Mouse (Mus musculus): ENCODE data around the gene Ubp1. TPM values are rescaled to one million over a fixed set of nuclear protein-coding genes. Genes with fewer than 3 reads are reported as not detected.
A peak's percentile ranks its signal among the peaks of the same experiment; 100 is the strongest.

Gene Ubp1
- polyA plus RNA-seq, 1 experiment from 2014 or later, result 35.6 TPM

- WGBS, result 65% methylated on average over 9 of the region's 9 CpGs
- peak overlapping the region; percentile 64; the same call in 1 of the 2 replicates for H3K4me3 ChIP-seq
- H3K4me2 ChIP-seq (replicated peaks), result peak overlapping the region; percentile 71
- no peak for ATAC-seq (replicated peaks)
- 0 out of 2 replicates have a peak overlapping the region, but pooled peaks have one; percentile 13 for H3K9ac ChIP-seq (replicated peaks)
- no peaks in the 10 kb centered on the region for H3K36me3 ChIP-seq
- H3K4me1 ChIP-seq, result peaks cover 14% of the 10 kb centered on the region
- H3K9me3 ChIP-seq, result no peaks in the 10 kb centered on the region
- H3K27ac ChIP-seq (replicated peaks), result no peak overlapping the region
- H3K27me3 ChIP-seq, result no peaks in the 10 kb centered on the region
Measured at GRCm38 (mm10) chr9:114025182-114025581, 94.4 kb downstream of the Ubp1 start.

- Histone ChIP-seq H3K9ac (replicated peaks) (peak overlapping the region; percentile 77), H3K4me2 (replicated peaks) (peak overlapping the region; percentile 71), H3K9me3 (no peaks in the 10 kb centered on the region), H3K4me1 (peaks cover 14% of the 10 kb centered on the region), H3K27me3 (no peaks in the 10 kb centered on the region), H3K27ac (replicated peaks) (peak overlapping the region; percentile 81), H3K36me3 (no peaks in the 10 kb centered on the region), H3K4me3 (peak overlapping the region; percentile 64)
- WGBS, result 10% methylated on average over 8 of the region's 8 CpGs
- no peak for ATAC-seq (replicated peaks)
Measured at GRCm38 (mm10) chr9:114025846-114026245, 95.1 kb downstream of the Ubp1 start.

- Histone ChIP-seq H3K4me2 (replicated peaks) (peak overlapping the region; percentile 71), H3K9ac (replicated peaks) (peak overlapping the region; percentile 77), H3K27me3 (no peaks in the 10 kb centered on the region), H3K4me3 (peak overlapping the region; percentile 64), H3K9me3 (no peaks in the 10 kb centered on the region), H3K27ac (replicated peaks) (peak overlapping the region; percentile 81), H3K4me1 (peaks cover 14% of the 10 kb centered on the region), H3K36me3 (no peaks in the 10 kb centered on the region)
- under 1% methylated on average over 46 of the region's 52 CpGs for WGBS
- ATAC-seq (replicated peaks), result peak; percentile 96
Measured at GRCm38 (mm10) chr9:114026261-114026934, 95.7 kb downstream of the Ubp1 start.

Other genes with a start within 250 kb of the Ubp1 start
- 41.5 and 41.9 TPM in 2 replicates for gene Pdcd6ip, start 222.7 kb upstream of the Ubp1 start, polyA plus RNA-seq (2015; fragmentation: Nextera tagmentation; extraction: Ambion mirVana)
- gene Clasp2, start 189.5 kb upstream of the Ubp1 start, polyA plus RNA-seq (2015; fragmentation: Nextera tagmentation; extraction: Ambion mirVana), result 122 and 123 TPM in 2 replicates
- 19.0 and 22.5 TPM in 2 replicates for gene Fbxl2, start 115.3 kb downstream of the Ubp1 start, polyA plus RNA-seq (2015; fragmentation: Nextera tagmentation; extraction: Ambion mirVana)
- 0.04 TPM in 1 of 2 replicates, not detected in the other for gene Susd5, start 126.2 kb downstream of the Ubp1 start, polyA plus RNA-seq (2015; fragmentation: Nextera tagmentation; extraction: Ambion mirVana)